Mouse (Mus musculus) spleen, adult 2 months (tissue): ENCODE data around the gene Cep170b. TPM values are rescaled to one million over a fixed set of nuclear protein-coding genes. Genes with fewer than 3 reads are reported as not detected.

ENCODE experiments used
- DNase-seq, 2 experiments: peaks; one replicate each; pipeline versions ENCODE4 v3.0.0 to v3.0.0-alpha.2; 2012 to 2021; ENCODE audit warnings: low spot score in 2 of 2, low read depth in 1 of 2
- H3K27ac ChIP-seq: fragments of 200-500 bp; 2 replicates; pipeline ENCODE4 v1.5.1; 2012; ENCODE audit warnings: low read length, inconsistent platforms; ENCODE audit not compliant: insufficient read depth
- H3K27me3 ChIP-seq: fragments of 200-500 bp; 2 replicates; pipeline ENCODE4 v1.6.1; 2012; ENCODE audit warnings: mild to moderate bottlenecking, moderate library complexity, low read length, inconsistent platforms; ENCODE audit not compliant: control insufficient read depth, insufficient read depth
- H3K36me3 ChIP-seq: fragments of 200-500 bp; 2 replicates; pipeline ENCODE4 v1.6.1; 2012; ENCODE audit warnings: mild to moderate bottlenecking, low read length, inconsistent platforms; ENCODE audit not compliant: control insufficient read depth, insufficient read depth
- H3K4me1 ChIP-seq: fragments of 200-500 bp; 2 replicates; pipeline ENCODE4 v1.6.1; 2011; ENCODE audit warnings: inconsistent platforms; ENCODE audit not compliant: control insufficient read depth, insufficient read depth, insufficient read length
- H3K4me3 ChIP-seq: fragments of 200-500 bp; 2 replicates; pipeline ENCODE4 v1.5.1; 2011; ENCODE audit warnings: mild to moderate bottlenecking, inconsistent platforms; ENCODE audit not compliant: insufficient read depth, insufficient read length; ENCODE audit errors: extremely low read depth
- CTCF ChIP-seq: fragments of 200-500 bp; IDR thresholded peaks from 2 replicates; pipeline ENCODE4 v1.5.1; 2011; ENCODE audit warnings: mild to moderate bottlenecking, inconsistent platforms; ENCODE audit not compliant: insufficient read depth, insufficient read length, insufficient replicate concordance; ENCODE audit errors: extremely low read depth
- POLR2A ChIP-seq: fragments of 200-500 bp; IDR thresholded peaks from 2 replicates; pipeline ENCODE4 v1.6.1; 2011; ENCODE audit warnings: low read depth, low read length, inconsistent platforms
- WGBS: fragments of 180-500 bp; shearing (Covaris S2); methylation state at CpG from one replicate; pipeline ENCODE4 v1.1.7; 2018; 5-methylcytosine and 5-hydroxymethylcytosine counted together
- polyA plus RNA-seq: library from polyadenylated mRNA; depleted of rRNA; stranded (reverse); fragments of >200 nt; gene quantifications from 2 replicates; pipeline ENCODE4 v1.2.3, GENCODE M21; 2012

Cep170b gene
- polyA plus RNA-seq, 1 experiment, result 7.6 TPM

- Histone ChIP-seq H3K4me1 (peaks cover 5% of the 10 kb centered on the region; the same call in 1 of the 2 replicates), H3K4me3 (no peak overlapping the region), H3K36me3 (no peaks in the 10 kb centered on the region), H3K27ac (no peak overlapping the region), H3K27me3 (no peaks in the 10 kb centered on the region)
- TF ChIP-seq POLR2A (no peak), CTCF (no peak)
- 89% methylated on average over 10 of the region's 10 CpGs for WGBS
- no peak for DNase-seq
These were observed 24.8 kb downstream of the Cep170b start for GRCm38 (mm10) chr12:112744891-112745580.

- DNase-seq, result no peak
- Histone ChIP-seq H3K27ac (no peak overlapping the region), H3K36me3 (no peaks in the 10 kb centered on the region), H3K4me3 (no peak overlapping the region), H3K27me3 (no peaks in the 10 kb centered on the region), H3K4me1 (peaks cover 5% of the 10 kb centered on the region; the same call in 1 of the 2 replicates)
- TF ChIP-seq CTCF (no peak), POLR2A (no peak)
- 73% methylated on average over 10 of the region's 10 CpGs for WGBS
These were observed 25.5 kb downstream of the Cep170b start for GRCm38 (mm10) chr12:112745716-112746115.

DNA sequence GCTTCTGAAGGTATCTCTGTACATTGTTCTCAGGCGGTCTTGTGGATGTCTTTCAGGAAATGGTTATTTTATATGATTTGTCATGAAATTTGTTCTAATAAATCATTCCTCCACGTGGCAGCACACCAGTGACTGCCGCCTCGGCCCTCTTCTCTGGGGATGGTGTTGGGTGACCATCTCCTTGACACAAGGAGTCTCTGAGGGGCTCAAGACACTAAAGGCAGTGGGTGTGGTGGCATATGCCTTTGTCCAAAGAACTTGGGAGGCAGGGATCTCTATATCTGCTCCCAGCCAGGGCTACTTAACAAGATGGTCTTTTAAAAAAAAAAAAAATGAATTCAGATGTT lies 26.2 kb downstream of the Cep170b start:
- 85% methylated on average over 4 of the region's 4 CpGs for WGBS
- Histone ChIP-seq H3K27ac (no peak overlapping the region), H3K4me1 (peaks cover 5% of the 10 kb centered on the region; the same call in 1 of the 2 replicates), H3K27me3 (no peaks in the 10 kb centered on the region), H3K4me3 (no peak overlapping the region), H3K36me3 (no peaks in the 10 kb centered on the region)
- DNase-seq, result no peak
- TF ChIP-seq CTCF, result no peak
- no peak for TF ChIP-seq POLR2A

- peak; percentile 34 to 64 for DNase-seq
- no peaks in the 10 kb centered on the region for H3K36me3 ChIP-seq
- H3K27ac ChIP-seq, result no peak overlapping the region
- H3K4me1 ChIP-seq, result peaks cover 5% of the 10 kb centered on the region; the same call in 1 of the 2 replicates
- no peak overlapping the region for H3K4me3 ChIP-seq
- H3K27me3 ChIP-seq, result no peaks in the 10 kb centered on the region
- 31% methylated on average over 10 of the region's 10 CpGs for WGBS
- TF ChIP-seq CTCF, result peak; percentile 49; the same call in 1 of the 2 replicates
- TF ChIP-seq POLR2A, result no peak
These were observed 26.8 kb downstream of the Cep170b start for GRCm38 (mm10) chr12:112746808-112747605.

DNA sequence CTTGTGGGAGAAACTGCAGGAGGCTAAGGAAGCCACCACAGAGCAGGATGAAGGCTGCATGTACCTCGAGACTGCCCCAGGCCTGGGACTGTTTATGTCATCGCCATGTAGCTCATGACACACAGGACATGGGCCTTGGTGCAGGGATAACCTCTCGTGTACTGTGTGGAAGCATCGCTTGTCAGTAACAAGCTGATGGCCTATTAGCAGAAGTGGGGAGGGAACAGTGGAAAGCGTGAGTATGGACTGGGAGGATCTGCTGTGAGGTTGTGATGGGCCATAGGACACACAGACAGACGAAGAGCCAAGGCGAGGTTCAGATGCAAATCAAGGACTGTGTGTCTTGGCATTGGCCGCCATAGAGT lies 27.3 kb downstream of the Cep170b start:
- DNase-seq, result no peak
- Histone ChIP-seq H3K4me3 (no peak overlapping the region), H3K36me3 (no peaks in the 10 kb centered on the region), H3K4me1 (peaks cover 3% of the 10 kb centered on the region; the same call in 1 of the 2 replicates), H3K27ac (no peak overlapping the region), H3K27me3 (no peaks in the 10 kb centered on the region)
- 76% methylated on average over 8 of the region's 8 CpGs for WGBS
- TF ChIP-seq CTCF (no peak), POLR2A (no peak)

DNA sequence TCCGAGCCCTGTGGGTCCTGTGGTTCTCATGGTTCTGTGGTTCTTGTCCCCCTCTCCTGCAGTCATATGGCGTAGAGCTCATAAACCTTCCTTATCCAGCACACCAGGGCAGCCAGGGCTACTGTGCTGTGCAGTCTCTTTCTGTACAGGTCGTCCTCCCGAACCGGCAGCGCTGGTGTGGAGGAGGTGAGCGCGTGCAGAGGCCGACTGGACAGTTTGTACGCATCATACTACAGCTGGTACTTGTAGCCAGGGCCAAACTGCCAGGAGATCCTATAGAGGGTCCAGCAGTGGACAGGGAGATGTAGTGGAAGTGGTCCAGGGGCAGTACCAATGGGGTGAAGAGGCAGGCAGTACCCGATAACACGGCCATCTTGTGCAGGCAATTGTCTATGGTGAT lies 30.7 kb downstream of the Cep170b start:
- H3K27me3 ChIP-seq, result no peaks in the 10 kb centered on the region
- no peak for DNase-seq
- H3K4me3 ChIP-seq, result no peak overlapping the region
- TF ChIP-seq POLR2A (no peak), CTCF (no peak)
- no peaks in the 10 kb centered on the region for H3K36me3 ChIP-seq
- no peak overlapping the region for H3K27ac ChIP-seq
- no peaks in the 10 kb centered on the region for H3K4me1 ChIP-seq
- 88% methylated on average over 12 of the region's 12 CpGs for WGBS
